Mouse (Mus musculus) MEL (cell line): ENCODE data around the gene Tnc. TPM values are rescaled to one million over a fixed set of nuclear protein-coding genes. Genes with fewer than 3 reads are reported as not detected.

Experiments used
- DNase-seq: peaks from one replicate; pipeline ENCODE4 v3.0.0; 2011; ENCODE audit warnings: low read depth, low spot score
- H3K27ac ChIP-seq: 2 replicates; pipeline ENCODE4 v1.5.1; 2012; ENCODE audit warnings: low read depth, mild to moderate bottlenecking, control low read depth, low read length, moderate library complexity; ENCODE audit not compliant: control insufficient read depth
- H3K27me3 ChIP-seq, 2 experiments: fragments of 150-350 bp in 1 of 2; sonication (generic) in 1 of 2; 2 replicates each; pipeline ENCODE4 v1.6.1; 2012; ENCODE audit warnings: low read length in 2 of 2, mild to moderate bottlenecking in 2 of 2, improper control_type of control experiment in 1 of 2, moderate library complexity in 1 of 2; ENCODE audit not compliant: insufficient read depth in 2 of 2, control insufficient read depth in 1 of 2
- H3K36me3 ChIP-seq, 2 experiments: 2 replicates each; pipeline ENCODE4 v1.6.1; 2012 to 2014; ENCODE audit warnings: low read length in 2 of 2, improper control_type of control experiment in 1 of 2, inconsistent platforms in 1 of 2, mild to moderate bottlenecking in 1 of 2; ENCODE audit not compliant: insufficient read depth in 2 of 2, control insufficient read depth in 1 of 2
- H3K4me1 ChIP-seq, 2 experiments: fragments of 150-350 bp in 1 of 2; sonication (generic) in 1 of 2; 2 replicates each; pipeline ENCODE4 v1.6.1; 2012; ENCODE audit warnings: low read length in 2 of 2, improper control_type of control experiment in 1 of 2, mild to moderate bottlenecking in 1 of 2; ENCODE audit not compliant: insufficient read depth in 2 of 2, control insufficient read depth in 1 of 2
- H3K4me3 ChIP-seq, 2 experiments: fragments of 150-350 bp in 1 of 2; sonication (generic) in 1 of 2; 2 replicates each; pipeline ENCODE4 v1.5.1; 2012; ENCODE audit warnings: low read depth in 2 of 2, low read length in 2 of 2, mild to moderate bottlenecking in 2 of 2, moderate library complexity in 2 of 2, control low read depth in 1 of 2, improper control_type of control experiment in 1 of 2; ENCODE audit not compliant: control insufficient read depth in 1 of 2, insufficient read depth in 1 of 2
- H3K79me2 ChIP-seq: 2 replicates; pipeline ENCODE4 v1.6.1; 2012; ENCODE audit warnings: mild to moderate bottlenecking, low read length, moderate library complexity; ENCODE audit not compliant: control insufficient read depth, poor library complexity, insufficient read depth
- H3K9ac ChIP-seq: 2 replicates; pipeline ENCODE4 v1.6.1; 2012; ENCODE audit warnings: low read depth, mild to moderate bottlenecking, control low read depth, low read length, moderate library complexity; ENCODE audit not compliant: control insufficient read depth, poor library complexity, severe bottlenecking
- H3K9me3 ChIP-seq: fragments of 150-350 bp; sonication (generic); replicated peaks from 2 replicates; pipeline ENCODE4 v1.6.1; 2012; ENCODE audit warnings: mild to moderate bottlenecking, low read length, improper control_type of control experiment, moderate library complexity; ENCODE audit not compliant: insufficient read depth
- CHD1 ChIP-seq: IDR thresholded peaks from 2 replicates; pipeline ENCODE4 v1.6.1; 2012; ENCODE audit warnings: low read depth, mild to moderate bottlenecking, inconsistent platforms, low read length, improper control_type of control experiment
- CHD2 ChIP-seq: IDR thresholded peaks from 2 replicates; pipeline ENCODE4 v1.6.1; 2011; ENCODE audit warnings: low read length, improper control_type of control experiment
- CTCF ChIP-seq, 3 experiments: IDR thresholded peaks in 2 of 3; conservative IDR thresholded peaks in 1 of 3; 2 replicates each; pipeline ENCODE4 v1.5.1; 2011 to 2012; ENCODE audit warnings: low read length in 3 of 3, low read depth in 2 of 3, mild to moderate bottlenecking in 2 of 3, improper control_type of control experiment in 1 of 3, inconsistent platforms in 1 of 3, mixed read lengths in 1 of 3, moderate library complexity in 1 of 3; ENCODE audit not compliant: control insufficient read depth in 1 of 3, insufficient read depth in 1 of 3, poor library complexity in 1 of 3, severe bottlenecking in 1 of 3
- E2F4 ChIP-seq: IDR thresholded peaks from 2 replicates; pipeline ENCODE4 v1.6.1; 2011; ENCODE audit warnings: low read depth, low read length, improper control_type of control experiment, borderline replicate concordance
- ETS1 ChIP-seq: IDR thresholded peaks from 2 replicates; pipeline ENCODE4 v1.6.1; 2012; ENCODE audit warnings: low read depth, mild to moderate bottlenecking, inconsistent platforms, low read length, improper control_type of control experiment, moderate library complexity
- GABPA ChIP-seq: IDR thresholded peaks from 2 replicates; pipeline ENCODE4 v1.6.1; 2012; ENCODE audit warnings: low read depth, mild to moderate bottlenecking, inconsistent platforms, low read length, improper control_type of control experiment, moderate library complexity
- HCFC1 ChIP-seq: IDR thresholded peaks from 2 replicates; pipeline ENCODE4 v1.6.1; 2012; ENCODE audit warnings: low read depth, mild to moderate bottlenecking, inconsistent platforms, low read length, improper control_type of control experiment, moderate library complexity
- MEF2A ChIP-seq: IDR thresholded peaks from 2 replicates; pipeline ENCODE4 v1.6.1; 2014; ENCODE audit warnings: low read depth, mild to moderate bottlenecking, inconsistent platforms, low read length, improper control_type of control experiment; ENCODE audit not compliant: poor library complexity, insufficient replicate concordance, severe bottlenecking; ENCODE audit errors: extremely low read depth
- NRF1 ChIP-seq: IDR thresholded peaks from 2 replicates; pipeline ENCODE4 v1.6.1; 2014; ENCODE audit warnings: low read depth, mild to moderate bottlenecking, inconsistent platforms, low read length, improper control_type of control experiment, moderate library complexity; ENCODE audit not compliant: poor library complexity, insufficient read depth, severe bottlenecking
- POLR2AphosphoS2 ChIP-seq: IDR thresholded peaks from 2 replicates; pipeline ENCODE4 v1.6.1; 2011; ENCODE audit warnings: low read length, improper control_type of control experiment
- POLR2AphosphoS5 ChIP-seq: IDR thresholded peaks from 2 replicates; pipeline ENCODE4 v1.6.1; 2012; ENCODE audit warnings: low read depth, borderline replicate concordance, mild to moderate bottlenecking, inconsistent platforms, low read length, moderate library complexity, mixed read lengths
- SMC3 ChIP-seq: IDR thresholded peaks from 2 replicates; pipeline ENCODE4 v1.6.1; 2011; ENCODE audit warnings: low read depth, low read length, improper control_type of control experiment
- TBP ChIP-seq: IDR thresholded peaks from 2 replicates; pipeline ENCODE4 v1.8.0; 2011; ENCODE audit warnings: low read depth, low read length, improper control_type of control experiment
- TCF12 ChIP-seq: IDR thresholded peaks from 2 replicates; pipeline ENCODE4 v1.6.1; 2014; ENCODE audit warnings: low read depth, mild to moderate bottlenecking, inconsistent platforms, low read length, improper control_type of control experiment, moderate library complexity
- UBTF ChIP-seq: IDR thresholded peaks from 2 replicates; pipeline ENCODE4 v1.6.1; 2012; ENCODE audit warnings: low read depth, mild to moderate bottlenecking, inconsistent platforms, low read length, improper control_type of control experiment, moderate library complexity, borderline replicate concordance; ENCODE audit not compliant: insufficient read depth
- USF1 ChIP-seq: IDR thresholded peaks from 2 replicates; pipeline ENCODE4 v1.6.1; 2014; ENCODE audit warnings: low read depth, mild to moderate bottlenecking, inconsistent platforms, low read length, improper control_type of control experiment, moderate library complexity
- ZC3H11A ChIP-seq: IDR thresholded peaks from 2 replicates; pipeline ENCODE4 v1.6.1; 2012; ENCODE audit warnings: low read depth, mild to moderate bottlenecking, inconsistent platforms, low read length, improper control_type of control experiment
- ZKSCAN1 ChIP-seq: IDR thresholded peaks from 2 replicates; pipeline ENCODE4 v1.6.1; 2012; ENCODE audit warnings: low read depth, mild to moderate bottlenecking, inconsistent platforms, low read length, improper control_type of control experiment, moderate library complexity
- ZMIZ1 ChIP-seq: IDR thresholded peaks from 2 replicates; pipeline ENCODE4 v1.6.1; 2012; ENCODE audit warnings: low read depth, mild to moderate bottlenecking, inconsistent platforms, low read length, improper control_type of control experiment, moderate library complexity
- polyA plus RNA-seq, 2 experiments: library from polyadenylated mRNA; stranded (reverse) in 1 of 2; unstranded in 1 of 2; fragments of >175 nt in 1 of 2; fragments of >200 nt in 1 of 2; gene quantifications; 2 replicates each; pipeline versions ENCODE4 v1.2.1 to v1.2.4; 2012; ENCODE audit warnings: low replicate concordance in 2 of 2, low read depth in 1 of 2; ENCODE audit not compliant: insufficient read length in 2 of 2, insufficient read depth in 1 of 2, missing spikeins in 1 of 2
- total RNA-seq: library from RNA; depleted of rRNA; stranded (reverse); fragments of 300-350 nt; gene quantifications from 2 replicates; pipeline ENCODE4 v1.2.3, GENCODE M21; 2012

Gene Tnc
- total and polyA plus RNA-seq, 3 experiments = not detected

DNA sequence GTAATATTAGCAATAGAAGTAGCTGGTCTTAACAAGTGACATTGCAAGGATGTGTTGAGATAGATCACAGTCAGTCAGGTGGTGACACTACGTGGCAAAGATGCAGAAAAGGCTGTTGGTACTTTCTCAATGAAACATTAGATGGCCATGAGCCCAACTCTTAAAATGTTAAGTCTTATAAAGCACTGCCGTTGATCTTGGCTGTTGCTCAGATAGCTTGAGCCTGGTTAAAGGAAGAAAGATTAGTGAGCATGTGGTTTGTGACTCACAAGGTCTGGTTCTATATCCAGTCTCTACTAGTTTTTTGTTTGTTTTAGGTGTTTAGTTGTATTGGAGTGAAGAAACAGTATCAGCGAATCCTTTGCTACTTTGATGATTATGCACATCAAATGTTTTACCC is 76.9 kb downstream of the Tnc start:
- H3K4me3 ChIP-seq = no peak overlapping the region
- H3K27me3 ChIP-seq = no peaks in the 10 kb centered on the region
- no peaks in the 10 kb centered on the region for H3K9me3 ChIP-seq
- no peak for DNase-seq
- H3K4me1 ChIP-seq = no peaks in the 10 kb centered on the region
- TF ChIP-seq CHD1 (no peak), POLR2AphosphoS5 (no peak), USF1 (no peak), UBTF (no peak)
- TF ChIP-seq, all 39 proteins: peak for 0
- H3K27ac ChIP-seq = no peak overlapping the region
- no peak overlapping the region for H3K9ac ChIP-seq
- no peaks in the 10 kb centered on the region for H3K79me2 ChIP-seq
- no peaks in the 10 kb centered on the region for H3K36me3 ChIP-seq

DNA sequence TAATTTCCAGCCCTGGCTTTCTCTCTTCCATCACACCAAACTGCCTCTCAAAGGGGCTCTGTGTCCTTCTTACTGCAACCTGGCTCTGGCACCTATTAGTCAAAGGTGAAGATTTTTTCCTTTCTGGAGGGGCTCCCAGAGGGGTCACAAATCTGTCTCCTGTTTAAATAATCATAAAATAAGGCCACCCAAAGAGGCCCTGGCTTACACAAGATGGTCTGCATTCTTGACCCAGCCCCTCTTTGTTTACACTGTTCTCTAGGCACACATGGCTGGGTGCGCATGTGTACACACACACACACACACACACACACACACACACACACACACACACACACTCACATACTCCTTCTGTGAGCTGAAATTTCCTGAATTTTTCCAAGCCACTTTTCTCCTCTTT is 83.4 kb downstream of the Tnc start:
- Histone ChIP-seq H3K9ac (no peak overlapping the region), H3K27me3 (no peaks in the 10 kb centered on the region), H3K79me2 (no peaks in the 10 kb centered on the region), H3K4me3 (no peak overlapping the region), H3K4me1 (no peaks in the 10 kb centered on the region), H3K9me3 (no peaks in the 10 kb centered on the region), H3K27ac (no peak overlapping the region), H3K36me3 (no peaks in the 10 kb centered on the region)
- TF ChIP-seq ZKSCAN1 (no peak), HCFC1 (no peak), CTCF (IDR thresholded peaks at IDR 0.05 in 2 of 3, conservative IDR thresholded peaks at IDR 0.05 in 1 of 3; ENCODE audit: control insufficient read depth in 1 of 3, insufficient read depth in 1 of 3, low read depth in 2 of 3, low read length in 3 of 3, poor library complexity in 1 of 3, severe bottlenecking in 1 of 3) (no peak), TCF12 (no peak), CHD1 (no peak), E2F4 (no peak), ZMIZ1 (no peak), POLR2AphosphoS2 (no peak), ETS1 (no peak), ZC3H11A (no peak), TBP (no peak), SMC3 (no peak), CHD2 (no peak), MEF2A (no peak), NRF1 (no peak), GABPA (no peak), UBTF (no peak)
- DNase-seq = no peak
